8 mouse cellular contexts compared by ENCODE assay signal in the genomic region with DNA sequence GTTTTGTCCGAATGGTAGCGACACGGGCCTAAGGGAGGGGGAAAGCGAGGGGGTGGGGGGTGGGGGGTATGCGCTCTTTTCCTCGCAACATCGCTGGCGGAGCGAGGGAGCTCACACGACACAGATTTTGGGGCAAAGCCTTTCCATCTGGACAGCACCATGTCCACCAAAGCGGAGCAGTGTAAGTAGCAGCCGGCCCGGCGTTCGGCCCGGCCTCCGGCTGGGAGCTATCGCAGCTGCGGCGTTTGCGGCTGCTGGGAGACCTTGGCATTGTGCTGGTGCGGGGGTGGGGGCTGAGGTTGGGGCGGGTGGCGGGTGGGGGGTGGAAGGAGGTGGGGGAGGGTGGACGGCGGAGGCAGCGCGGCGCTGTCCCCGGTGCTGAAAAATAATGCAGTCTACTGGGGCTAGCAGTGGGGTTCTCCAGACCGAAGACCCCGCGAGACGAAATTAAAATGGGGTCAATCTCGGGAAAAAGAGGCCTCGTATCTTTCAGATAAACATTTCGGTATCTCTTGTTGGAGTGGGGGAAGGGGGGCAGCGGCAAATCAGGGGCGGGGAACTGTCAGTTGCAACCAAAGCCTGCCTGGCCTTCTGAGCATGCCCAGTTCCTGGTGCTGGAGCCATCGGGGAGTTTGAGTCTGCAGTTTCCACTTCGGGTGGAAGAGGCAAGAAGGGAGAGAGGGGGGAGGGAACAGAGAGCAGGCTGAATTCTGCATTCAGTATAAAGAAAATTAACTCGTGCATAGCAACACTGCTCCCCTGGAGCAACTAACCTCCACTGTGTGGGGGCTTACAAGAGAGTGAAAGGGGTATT. TPM values are rescaled to one million over a fixed set of nuclear protein-coding genes. Genes with fewer than 3 reads are reported as not detected.
DNase-seq lines count a peak whose midpoint lies in the region; ATAC-seq and TF ChIP-seq lines count a peak whose summit lies in the region.

No protein-coding gene starts in this region.

- peak overlapping the region; percentile 66 for H3K4me3 ChIP-seq in gastrocnemius, adult 2 months
- H3K4me3 ChIP-seq in kidney, adult 2 months (ENCODE audit: insufficient read depth, low read depth, low read length): peak overlapping the region; percentile 34
- peak overlapping the region; percentile 67 for H3K4me3 ChIP-seq in midbrain, embryonic 13.5 days (replicated peaks)
- peak overlapping the region; percentile 45 for H3K4me3 ChIP-seq in stomach, postnatal 0 days (ENCODE audit: low read depth, low read length)

- no peak for TF ChIP-seq CTCF in gastrocnemius, adult 2 months (IDR thresholded peaks at IDR 0.05)
- no peak for TF ChIP-seq CTCF in kidney, adult 2 months (conservative IDR thresholded peaks at IDR 0.05; ENCODE audit: insufficient read depth, insufficient read length, low read depth, low read length)
- TF ChIP-seq CTCF in stomach, postnatal 0 days (IDR thresholded peaks at IDR 0.05; ENCODE audit: low read depth): no peak

- peak overlapping the region; percentile 72 for H3K4me2 ChIP-seq in midbrain, embryonic 13.5 days (replicated peaks)
- peak overlapping the region; percentile 78 for H3K4me2 ChIP-seq in stomach, postnatal 0 days (replicated peaks; ENCODE audit: low read depth)

- peak; percentile 88 for ATAC-seq in midbrain, embryonic 13.5 days
- peak; percentile 64; the same call in 1 of the 2 replicates for ATAC-seq in stomach, postnatal 0 days (ENCODE audit: low FRiP score, low TSS enrichment)

- WGBS in kidney, adult 2 months: under 1% methylated on average over 42 of the region's 42 CpGs
- WGBS in midbrain, embryonic 13.5 days: under 1% methylated on average over 39 of the region's 42 CpGs
- WGBS in stomach, postnatal 0 days: under 1% methylated on average over 39 of the region's 42 CpGs

- no peak for TF ChIP-seq EP300 in stomach, postnatal 0 days (optimal IDR thresholded peaks at IDR 0.05)

- intact Hi-C loops in gastrocnemius, adult 2 months (cut with DNase I): no loop called here
- intact Hi-C loops in left cerebral cortex, postnatal 4 days (cut with DNase I): loop anchor here (10.0 kb wide), 1 partner anchor 105 kb away; no protein-coding TSS in a partner anchor

- H3K4me1 ChIP-seq in kidney, adult 2 months (ENCODE audit: control insufficient read depth, insufficient read depth, low read length): no peaks in the 10 kb centered on the region
- peaks cover 43% of the 10 kb centered on the region for H3K4me1 ChIP-seq in midbrain, embryonic 13.5 days (replicated peaks)
- 0 out of 2 replicates have a peak, but pooled peaks cover 2% of the 10 kb centered on the region for H3K4me1 ChIP-seq in stomach, postnatal 0 days (replicated peaks; ENCODE audit: control insufficient read depth, insufficient read depth)

- peak overlapping the region; percentile 82 for H3K9ac ChIP-seq in midbrain, embryonic 13.5 days (replicated peaks)
- no peak overlapping the region for H3K9ac ChIP-seq in stomach, postnatal 0 days (ENCODE audit: low read length)

- no peak overlapping the region for H3K27ac ChIP-seq in gastrocnemius, adult 2 months
- no peak overlapping the region for H3K27ac ChIP-seq in kidney, adult 2 months (ENCODE audit: insufficient read depth, low read depth, low read length)
- peak overlapping the region; percentile 98 for H3K27ac ChIP-seq in midbrain, embryonic 13.5 days
- no peak overlapping the region for H3K27ac ChIP-seq in stomach, postnatal 0 days (replicated peaks)

- H3K27me3 ChIP-seq in kidney, adult 2 months (replicated peaks; ENCODE audit: control insufficient read depth, insufficient read depth, low read length): peaks cover 2% of the 10 kb centered on the region; the same call in 1 of the 2 replicates
- H3K27me3 ChIP-seq in midbrain, embryonic 13.5 days: peaks cover 6% of the 10 kb centered on the region
- H3K27me3 ChIP-seq in stomach, postnatal 0 days (ENCODE audit: control insufficient read depth, insufficient read depth, low read length): no peaks in the 10 kb centered on the region

- H3K36me3 ChIP-seq in kidney, adult 2 months (ENCODE audit: control insufficient read depth, insufficient read depth, low read length): no peaks in the 10 kb centered on the region
- H3K36me3 ChIP-seq in midbrain, embryonic 13.5 days: no peaks in the 10 kb centered on the region
- no peaks in the 10 kb centered on the region for H3K36me3 ChIP-seq in stomach, postnatal 0 days (ENCODE audit: control insufficient read depth, insufficient read depth, low read length)

- DNase-seq in gastrocnemius, adult 2 months: peak; percentile 30
- DNase-seq in gastrocnemius, postnatal 25 days: no peak
- DNase-seq in cerebellum, adult 9-10 months: peak; percentile 79
- DNase-seq in frontal cortex, postnatal 10 days (ENCODE audit: low spot score in 2 of 2): peak; percentile 64 to 65
- DNase-seq in kidney, adult 2 months: peak; percentile 10
- DNase-seq in left cerebral cortex, postnatal 4 days: peak; percentile 84
- DNase-seq in stomach, postnatal 0 days (ENCODE audit: low spot score): peak; percentile 55

- no peaks in the 10 kb centered on the region for H3K9me3 ChIP-seq in midbrain, embryonic 13.5 days
- no peaks in the 10 kb centered on the region for H3K9me3 ChIP-seq in stomach, postnatal 0 days (ENCODE audit: control insufficient read depth, low read length)

- no peak for TF ChIP-seq POLR2A in kidney, adult 2 months (IDR thresholded peaks at IDR 0.05; ENCODE audit: low read depth, low read length)

RNA-seq across cellular contexts. Expression of gene Unc79, which starts 0.9 kb away (rescaled TPM):
- total RNA-seq in gastrocnemius, adult 2 months (2021): not detected
- under 1 TPM; 0.13 to 0.20 TPM for total RNA-seq in gastrocnemius, postnatal 25 days (2021)
- polyA plus RNA-seq in kidney, adult 2 months (2012; rRNA removed): 0.03 and 0.13 TPM in 2 replicates
- total RNA-seq in left cerebral cortex, postnatal 4 days (2021): 10 to 100 TPM; 43.4 to 44.6 TPM
- polyA plus RNA-seq in midbrain, embryonic 13.5 days (2015; fragmentation: Nextera tagmentation; extraction: Ambion mirVana): 7.9 and 8.3 TPM in 2 replicates
- 0.15 and 0.17 TPM in 2 replicates for polyA plus RNA-seq in stomach, postnatal 0 days (2015; fragmentation: Nextera tagmentation; extraction: Ambion mirVana)

RNA-seq across cellular contexts. Expression of gene Cox8c, which starts 50.5 kb away (rescaled TPM):
- not detected for total RNA-seq in gastrocnemius, adult 2 months (2021)
- not detected for total RNA-seq in gastrocnemius, postnatal 25 days (2021)
- polyA plus RNA-seq in kidney, adult 2 months (2012; rRNA removed): not detected in 2 replicates
- total RNA-seq in left cerebral cortex, postnatal 4 days (2021): not detected
- not detected in 2 replicates for polyA plus RNA-seq in midbrain, embryonic 13.5 days (2015; fragmentation: Nextera tagmentation; extraction: Ambion mirVana)
- not detected in 2 replicates for polyA plus RNA-seq in stomach, postnatal 0 days (2015; fragmentation: Nextera tagmentation; extraction: Ambion mirVana)

Comparison
In these comparisons a context has a peak if more than half of its experiments do, and no peak if none do; other contexts are left out.
1. RNA of gene Unc79, which starts 0.9 kb away (total RNA-seq): 43.4 to 44.6 TPM in left cerebral cortex, postnatal 4 days; 0.13 to 0.20 TPM in gastrocnemius, postnatal 25 days and not detected in gastrocnemius, adult 2 months; every median in the first group is over 10 times any median in the second.
2. Peak in every context shown above with its lines, with median percentiles within 50 percentile points of each other: H3K4me3 ChIP-seq.